Mouse (Mus musculus) heart, embryonic 14.5 days (tissue): Measurements from ENCODE around the gene Dnajc11. TPM values are rescaled to one million over a fixed set of nuclear protein-coding genes. Genes with fewer than 3 reads are reported as not detected.

Experiments used
- ATAC-seq: fragments of 200-750 bp; cut with Nextera tagmentation; 2 replicates; pipeline ENCODE4 v1.8.0; 2017; ENCODE audit warnings: low read depth, moderate TSS enrichment; ENCODE audit not compliant: insufficient number of reproducible peaks, insufficient read depth, low FRiP score
- H3K27ac ChIP-seq, 2 experiments: fragments of 200-500 bp in 1 of 2; fragments of 300-500 bp in 1 of 2; sonication (generic) in 1 of 2; replicated peaks in 1 of 2; 2 replicates each; pipeline ENCODE4 v1.5.1; 2012 to 2014; ENCODE audit warnings: low read depth in 2 of 2, low read length in 2 of 2, control low read depth in 1 of 2, mild to moderate bottlenecking in 1 of 2, mixed read lengths in 1 of 2; ENCODE audit not compliant: control insufficient read depth in 1 of 2, insufficient read depth in 1 of 2
- H3K27me3 ChIP-seq: fragments of 300-500 bp; sonication (generic); 2 replicates; pipeline ENCODE4 v1.6.1; 2014; ENCODE audit warnings: mild to moderate bottlenecking, low read length, control low read depth; ENCODE audit not compliant: control insufficient read depth, insufficient read depth
- H3K36me3 ChIP-seq: fragments of 300-500 bp; sonication (generic); 2 replicates; pipeline ENCODE4 v1.6.1; 2014; ENCODE audit warnings: mild to moderate bottlenecking, control low read depth, low read length, mixed read lengths; ENCODE audit not compliant: control insufficient read depth, insufficient read depth
- H3K4me1 ChIP-seq, 2 experiments: fragments of 200-500 bp in 1 of 2; fragments of 300-500 bp in 1 of 2; sonication (generic) in 1 of 2; 2 replicates each; pipeline ENCODE4 v1.6.1; 2012 to 2014; ENCODE audit warnings: low read length in 2 of 2, control low read depth in 1 of 2, mixed read lengths in 1 of 2; ENCODE audit not compliant: control insufficient read depth in 2 of 2, insufficient read depth in 2 of 2
- H3K4me2 ChIP-seq: fragments of 300-500 bp; sonication (generic); 2 replicates; pipeline ENCODE4 v1.6.1; 2014; ENCODE audit warnings: mild to moderate bottlenecking, low read length
- H3K4me3 ChIP-seq, 2 experiments: fragments of 200-500 bp in 1 of 2; fragments of 300-500 bp in 1 of 2; sonication (generic) in 1 of 2; 2 replicates each; pipeline ENCODE4 v1.5.1; 2012 to 2014; ENCODE audit warnings: low read length in 2 of 2, mild to moderate bottlenecking in 2 of 2, control low read depth in 1 of 2, low read depth in 1 of 2, moderate library complexity in 1 of 2; ENCODE audit not compliant: control insufficient read depth in 1 of 2, insufficient read depth in 1 of 2
- H3K9ac ChIP-seq: fragments of 300-500 bp; sonication (generic); 2 replicates; pipeline ENCODE4 v1.6.1; 2014; ENCODE audit warnings: mild to moderate bottlenecking, low read length
- H3K9me3 ChIP-seq: fragments of 300-500 bp; sonication (generic); 2 replicates; pipeline ENCODE4 v1.6.1; 2016; ENCODE audit warnings: low read length, control low read depth; ENCODE audit not compliant: control insufficient read depth
- WGBS: fragments of 180-500 bp; shearing (Covaris S2); extraction: QIAGEN DNeasy Blood & Tissue Kit; methylation state at CpG from one replicate; pipeline ENCODE4 v1.1.7; 2014; 5-methylcytosine and 5-hydroxymethylcytosine counted together
- polyA plus RNA-seq: library from polyadenylated mRNA; unstranded; fragments of >200 nt; fragmentation: Nextera tagmentation; extraction: Ambion mirVana; gene quantifications from 2 replicates; pipeline ENCODE4 v1.2.1, GENCODE M21; 2014

The Dnajc11 gene
- polyA plus RNA-seq, 1 experiment from 2014 or later = 54.6 TPM

DNA sequence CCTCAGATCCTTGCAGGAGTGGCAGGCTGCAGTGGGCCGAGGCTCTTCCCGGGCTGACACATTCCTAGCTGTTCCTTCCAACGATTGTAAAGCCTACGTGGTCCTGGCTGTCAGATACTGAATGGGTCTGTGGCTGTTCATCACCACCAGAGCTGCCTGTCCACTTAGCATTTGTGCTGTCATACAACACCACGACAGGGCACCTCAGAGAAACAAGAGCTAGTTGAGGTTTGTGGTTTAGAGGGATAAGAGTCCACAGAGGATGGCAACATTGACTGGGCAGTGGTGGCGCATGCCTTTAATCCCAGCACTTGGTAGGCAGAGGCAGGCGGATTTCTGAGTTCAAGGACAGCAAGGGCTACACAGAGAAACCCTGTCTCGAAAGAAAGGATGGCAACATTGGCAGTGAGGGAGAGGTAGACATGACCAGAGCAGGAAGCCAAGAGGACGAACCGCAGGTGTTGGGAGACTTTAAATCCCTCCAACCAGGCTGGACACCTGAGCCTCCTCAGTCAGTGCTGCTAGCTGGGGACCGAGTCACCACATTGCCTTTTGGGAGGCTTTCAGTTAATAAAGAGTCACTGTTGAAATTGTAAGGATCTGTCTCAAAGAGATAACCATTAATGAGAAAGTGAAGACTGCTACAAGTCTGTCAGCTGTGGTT, 26.5 kb downstream of the Dnajc11 start:
- H3K27me3 ChIP-seq = no peaks in the 10 kb centered on the region
- H3K4me2 ChIP-seq = no peak overlapping the region
- 82% methylated on average over 11 of the region's 11 CpGs for WGBS
- H3K4me1 ChIP-seq = no peaks in the 10 kb centered on the region
- ATAC-seq = no peak; the same call in 1 of the 2 replicates
- H3K4me3 ChIP-seq = no peak overlapping the region
- H3K9me3 ChIP-seq = no peaks in the 10 kb centered on the region
- H3K36me3 ChIP-seq = peaks cover 85% of the 10 kb centered on the region
- H3K9ac ChIP-seq = no peak overlapping the region
- no peak overlapping the region for H3K27ac ChIP-seq

DNA sequence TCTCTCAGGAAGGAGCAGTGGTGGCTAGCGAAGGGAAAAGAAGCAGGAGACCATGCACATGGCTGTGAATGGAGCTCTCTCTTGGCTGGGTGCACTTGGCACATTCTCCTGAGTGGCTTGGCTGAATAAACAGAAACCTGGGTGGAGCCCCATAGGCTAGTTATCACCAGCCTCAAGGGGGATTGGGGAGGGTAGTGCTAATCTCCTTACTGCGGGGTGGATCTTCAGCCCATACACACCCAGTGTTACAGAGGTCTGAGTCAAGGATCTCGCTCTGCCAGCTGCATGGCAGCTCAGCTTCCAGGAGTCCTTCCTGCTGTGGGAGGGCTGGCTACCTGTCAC, 27.0 kb downstream of the Dnajc11 start:
- Histone ChIP-seq H3K9ac (no peak overlapping the region), H3K27ac (no peak overlapping the region), H3K9me3 (no peaks in the 10 kb centered on the region), H3K4me3 (no peak overlapping the region), H3K4me1 (no peaks in the 10 kb centered on the region), H3K27me3 (no peaks in the 10 kb centered on the region), H3K4me2 (no peak overlapping the region), H3K36me3 (peaks cover 84% of the 10 kb centered on the region)
- WGBS = 66% methylated on average over 3 of the region's 3 CpGs
- no peak for ATAC-seq

DNA sequence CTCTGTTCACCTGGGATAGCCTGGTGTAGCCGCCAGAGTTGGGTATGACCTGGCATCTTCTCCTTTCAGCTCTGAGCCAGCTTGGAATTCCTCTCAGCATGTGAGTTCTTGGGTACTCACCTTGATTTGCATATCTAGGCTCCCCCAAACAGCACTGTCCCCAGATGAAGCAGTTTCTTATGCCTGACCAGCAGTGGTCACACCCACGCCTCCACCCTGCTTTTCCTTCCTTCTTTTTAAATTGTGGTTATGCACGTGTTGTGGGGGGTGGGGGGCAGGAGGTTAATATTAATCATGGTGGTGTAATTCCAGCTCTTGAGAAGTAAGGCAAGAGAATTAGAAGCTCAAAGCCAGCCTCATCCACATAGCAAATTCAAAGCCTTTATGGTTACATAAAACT, 29.3 kb downstream of the Dnajc11 start:
- Histone ChIP-seq H3K9ac (no peak overlapping the region), H3K4me2 (no peak overlapping the region), H3K4me3 (no peak overlapping the region), H3K36me3 (peaks cover 73% of the 10 kb centered on the region), H3K27me3 (no peaks in the 10 kb centered on the region), H3K9me3 (no peaks in the 10 kb centered on the region), H3K4me1 (no peaks in the 10 kb centered on the region), H3K27ac (no peak overlapping the region)
- ATAC-seq = no peak
- WGBS = 83% methylated on average over 3 of the region's 3 CpGs

GRCm38 (mm10) chr4:151968204-151968921, 34.9 kb downstream of the Dnajc11 start:
- no peak overlapping the region for H3K4me2 ChIP-seq
- 93% methylated on average over 26 of the region's 26 CpGs for WGBS
- no peaks in the 10 kb centered on the region for H3K27me3 ChIP-seq
- H3K27ac ChIP-seq = no peak overlapping the region
- ATAC-seq = no peak
- no peaks in the 10 kb centered on the region for H3K9me3 ChIP-seq
- no peak overlapping the region for H3K9ac ChIP-seq
- no peaks in the 10 kb centered on the region; a peak in 1 of 4 replicates for H3K4me1 ChIP-seq
- peaks cover 68% of the 10 kb centered on the region for H3K36me3 ChIP-seq
- no peak overlapping the region for H3K4me3 ChIP-seq

DNA sequence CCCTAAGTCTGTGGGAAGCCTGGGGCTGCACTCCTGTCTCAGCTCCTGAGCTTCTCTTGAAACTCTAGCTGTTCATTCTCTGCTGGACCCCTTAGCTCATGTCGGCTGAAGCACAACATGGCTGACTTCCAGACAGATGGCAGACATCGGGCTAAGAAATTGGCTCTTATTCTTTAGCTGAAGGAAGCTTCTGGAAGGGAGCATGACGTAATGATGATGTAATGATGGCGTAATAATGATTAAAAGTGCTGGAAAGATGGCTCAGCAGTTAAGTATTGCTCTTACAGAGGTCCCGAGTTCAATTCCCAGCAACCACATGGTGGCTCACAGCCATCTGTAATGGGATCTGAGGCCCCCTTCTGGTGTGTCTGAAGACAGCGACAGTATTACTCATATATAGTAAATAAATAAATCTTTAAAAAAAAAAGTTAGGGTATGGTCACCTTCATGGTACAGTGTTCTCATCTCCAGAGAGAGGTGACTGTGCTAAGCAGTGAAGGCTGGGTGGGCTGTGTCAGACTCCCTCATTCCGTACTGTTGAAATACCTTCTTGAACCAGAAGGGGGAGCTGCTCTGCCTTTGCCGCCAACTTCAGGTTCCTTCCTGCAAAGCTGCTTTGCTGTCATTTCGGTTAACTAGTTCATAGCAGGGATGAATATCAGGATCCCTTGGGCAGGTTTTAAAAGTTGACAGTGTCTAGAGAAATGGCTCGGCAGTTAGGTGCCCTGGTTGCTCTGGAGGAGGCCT, 38.9 kb downstream of the Dnajc11 start:
- no peak overlapping the region for H3K4me3 ChIP-seq
- H3K36me3 ChIP-seq = peaks cover 81% of the 10 kb centered on the region
- H3K9ac ChIP-seq = no peak overlapping the region
- H3K4me1 ChIP-seq = no peaks in the 10 kb centered on the region; a peak in 1 of 4 replicates
- no peaks in the 10 kb centered on the region for H3K27me3 ChIP-seq
- H3K9me3 ChIP-seq = no peaks in the 10 kb centered on the region
- no peak overlapping the region for H3K27ac ChIP-seq
- 74% methylated on average over 10 of the region's 10 CpGs for whole genome bisulfite sequencing
- no peak overlapping the region for H3K4me2 ChIP-seq
- ATAC-seq = no peak

DNA sequence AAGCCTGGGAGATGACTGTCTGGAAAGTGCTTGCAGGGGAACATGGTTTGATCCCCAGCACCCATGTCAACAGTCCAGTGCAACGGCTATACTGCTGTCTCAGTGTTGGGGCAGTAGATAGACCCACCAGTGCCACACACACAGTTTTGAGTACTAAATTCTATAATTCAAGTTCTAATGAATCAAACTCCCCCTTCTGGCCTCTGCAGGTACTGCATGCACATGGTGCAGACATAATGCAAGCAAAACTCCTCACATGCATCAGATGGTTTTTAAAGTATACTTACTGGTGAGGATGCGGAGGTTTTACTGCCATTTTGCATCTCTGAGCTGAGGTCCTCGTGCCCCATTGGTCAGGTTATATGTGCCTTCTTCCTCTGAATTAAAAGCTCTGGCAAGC, 42.0 kb downstream of the Dnajc11 start:
- no peak overlapping the region for H3K9ac ChIP-seq
- ATAC-seq = no peak
- WGBS = 93% methylated on average over 3 of the region's 3 CpGs
- no peak overlapping the region for H3K27ac ChIP-seq
- peaks cover 90% of the 10 kb centered on the region for H3K36me3 ChIP-seq
- H3K4me1 ChIP-seq = no peaks in the 10 kb centered on the region; a peak in 1 of 4 replicates
- H3K4me3 ChIP-seq = no peak overlapping the region
- no peaks in the 10 kb centered on the region for H3K27me3 ChIP-seq
- no peaks in the 10 kb centered on the region for H3K9me3 ChIP-seq
- H3K4me2 ChIP-seq = no peak overlapping the region

- Histone ChIP-seq H3K4me1 (no peaks in the 10 kb centered on the region), H3K36me3 (peaks cover 90% of the 10 kb centered on the region), H3K27ac (no peak overlapping the region), H3K9me3 (no peaks in the 10 kb centered on the region), H3K9ac (no peak overlapping the region), H3K4me2 (no peak overlapping the region), H3K27me3 (no peaks in the 10 kb centered on the region), H3K4me3 (no peak overlapping the region)
- WGBS = 33% methylated on average over 10 of the region's 10 CpGs
- ATAC-seq = no peak
Observed at GRCm38 (mm10) chr4:151977748-151978147, 44.3 kb downstream of the Dnajc11 start.
